Mouse (Mus musculus) stomach, postnatal 0 days (tissue): ENCODE measurements around the gene Taf1d.

Experiments used
- CTCF ChIP-seq: IDR thresholded peaks from 2 replicates; pipeline ENCODE4 v1.5.1; 2016; ENCODE audit warnings: antibody characterized with exemption, low read depth, mild to moderate bottlenecking, moderate library complexity
- EP300 ChIP-seq: optimal IDR thresholded peaks from 2 replicates; pipeline ENCODE3; 2016; ENCODE audit warnings: antibody characterized with exemption

DNA sequence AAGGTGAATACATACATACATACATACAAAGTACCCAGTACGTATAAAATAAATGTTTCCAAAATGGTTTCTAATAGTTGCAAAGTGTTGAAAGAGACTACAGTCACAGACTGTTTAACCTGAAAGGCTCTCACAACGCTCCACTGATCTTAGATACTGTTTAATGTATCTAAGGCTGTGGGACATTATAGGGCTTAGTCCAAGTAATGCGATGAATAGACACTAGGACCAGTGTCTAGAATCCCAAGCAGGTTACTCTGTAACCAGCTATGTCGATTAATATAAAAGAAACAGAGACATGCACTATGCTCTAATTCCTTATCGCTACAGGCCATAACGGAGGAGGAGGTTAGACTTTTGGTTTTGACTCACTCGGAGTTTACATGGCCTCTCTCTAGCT, 8.9 kb upstream of the Taf1d start:
- TF ChIP-seq CTCF (no peak), EP300 (no peak)
